Mouse (Mus musculus): ENCODE results near the gene Rasgrp3. TPM values are rescaled to one million over a fixed set of nuclear protein-coding genes. Genes with fewer than 3 reads are reported as not detected.
A peak's percentile ranks its signal among the peaks of the same experiment; 100 is the strongest.

The Rasgrp3 gene
- polyA plus RNA-seq (2014; fragmentation: Nextera tagmentation; extraction: Ambion mirVana): 5.3 and 6.3 TPM in 2 replicates

- Histone ChIP-seq H3K27me3 (replicated peaks; ENCODE audit: control insufficient read depth, insufficient read depth, low read length) (no peaks in the 10 kb centered on the region), H3K4me3 (ENCODE audit: low read depth, low read length) (no peak within 1 kb of the TSS), H3K9me3 (replicated peaks; ENCODE audit: control insufficient read depth, low read length) (no peaks in the 10 kb centered on the region), H3K4me1 (ENCODE audit: control insufficient read depth, insufficient read depth, low read length) (no peaks in the 10 kb centered on the region), H3K9ac (ENCODE audit: low read length) (no peak within 1 kb of the TSS), H3K27ac (ENCODE audit: low read depth, low read length) (no peak within 1 kb of the TSS), H3K36me3 (ENCODE audit: control insufficient read depth, insufficient read depth, low read length) (no peaks in the 10 kb centered on the region), H3K4me2 (ENCODE audit: low read length) (no peak within 1 kb of the TSS)
- WGBS: 64% methylated on average over 6 of the region's 6 CpGs
- no peak for ATAC-seq
- no peak for DNase-seq (ENCODE audit: low spot score)
Observed at GRCm38 (mm10) chr17:75435599-75435998, at the start of gene Rasgrp3. Gene Rasgrp3 (plus strand): TSS chr17:75435896.

GRCm38 (mm10) chr17:75388402-75388801 is 47.3 kb upstream of the Rasgrp3 start:
- no peaks in the 10 kb centered on the region for H3K27me3 ChIP-seq (replicated peaks; ENCODE audit: control insufficient read depth, insufficient read depth, low read length)
- no peak overlapping the region for H3K9ac ChIP-seq (ENCODE audit: low read length)
- DNase-seq (ENCODE audit: low spot score) (no peak), ATAC-seq (no peak)
- no peaks in the 10 kb centered on the region for H3K4me1 ChIP-seq (ENCODE audit: control insufficient read depth, insufficient read depth, low read length)
- H3K4me2 ChIP-seq (ENCODE audit: low read length): no peak overlapping the region
- 84% methylated on average over 4 of the region's 4 CpGs for WGBS
- no peak overlapping the region for H3K27ac ChIP-seq (ENCODE audit: low read depth, low read length)
- 0 out of 2 replicates have a peak, but pooled peaks cover 3% of the 10 kb centered on the region for H3K36me3 ChIP-seq (ENCODE audit: control insufficient read depth, insufficient read depth, low read length)
- no peak overlapping the region for H3K4me3 ChIP-seq (ENCODE audit: low read depth, low read length)
- H3K9me3 ChIP-seq (replicated peaks; ENCODE audit: control insufficient read depth, low read length): no peaks in the 10 kb centered on the region

GRCm38 (mm10) chr17:75390142-75390541 is 45.6 kb upstream of the Rasgrp3 start:
- Histone ChIP-seq H3K9me3 (replicated peaks; ENCODE audit: control insufficient read depth, low read length) (no peaks in the 10 kb centered on the region), H3K27ac (ENCODE audit: low read depth, low read length) (no peak overlapping the region), H3K4me2 (ENCODE audit: low read length) (no peak overlapping the region), H3K36me3 (ENCODE audit: control insufficient read depth, insufficient read depth, low read length) (0 out of 2 replicates have a peak, but pooled peaks cover 3% of the 10 kb centered on the region), H3K9ac (ENCODE audit: low read length) (no peak overlapping the region), H3K4me1 (ENCODE audit: control insufficient read depth, insufficient read depth, low read length) (no peaks in the 10 kb centered on the region), H3K4me3 (ENCODE audit: low read depth, low read length) (no peak overlapping the region), H3K27me3 (replicated peaks; ENCODE audit: control insufficient read depth, insufficient read depth, low read length) (no peaks in the 10 kb centered on the region)
- ATAC-seq (no peak), DNase-seq (ENCODE audit: low spot score) (no peak)
- WGBS: 86% methylated on average over 10 of the region's 10 CpGs

GRCm38 (mm10) chr17:75391429-75392192 is 44.1 kb upstream of the Rasgrp3 start:
- no peaks in the 10 kb centered on the region for H3K9me3 ChIP-seq (replicated peaks; ENCODE audit: control insufficient read depth, low read length)
- no peaks in the 10 kb centered on the region for H3K27me3 ChIP-seq (replicated peaks; ENCODE audit: control insufficient read depth, insufficient read depth, low read length)
- no peak for DNase-seq (ENCODE audit: low spot score)
- H3K36me3 ChIP-seq (ENCODE audit: control insufficient read depth, insufficient read depth, low read length): 0 out of 2 replicates have a peak, but pooled peaks cover 3% of the 10 kb centered on the region
- no peaks in the 10 kb centered on the region for H3K4me1 ChIP-seq (ENCODE audit: control insufficient read depth, insufficient read depth, low read length)
- H3K27ac ChIP-seq (ENCODE audit: low read depth, low read length): no peak overlapping the region
- no peak overlapping the region for H3K9ac ChIP-seq (ENCODE audit: low read length)
- 92% methylated on average over 6 of the region's 6 CpGs for WGBS
- H3K4me3 ChIP-seq (ENCODE audit: low read depth, low read length): no peak overlapping the region
- no peak overlapping the region for H3K4me2 ChIP-seq (ENCODE audit: low read length)
- no peak for ATAC-seq

GRCm38 (mm10) chr17:75406405-75406804 is 29.3 kb upstream of the Rasgrp3 start:
- H3K9me3 ChIP-seq (replicated peaks; ENCODE audit: control insufficient read depth, low read length): no peaks in the 10 kb centered on the region
- ATAC-seq (no peak), DNase-seq (ENCODE audit: low spot score) (peak; percentile 19)
- H3K4me1 ChIP-seq (ENCODE audit: control insufficient read depth, insufficient read depth, low read length): no peaks in the 10 kb centered on the region
- H3K27ac ChIP-seq (ENCODE audit: low read depth, low read length): no peak overlapping the region
- 42% methylated on average over 4 of the region's 4 CpGs for WGBS
- no peaks in the 10 kb centered on the region for H3K36me3 ChIP-seq (ENCODE audit: control insufficient read depth, insufficient read depth, low read length)
- no peak overlapping the region for H3K4me3 ChIP-seq (ENCODE audit: low read depth, low read length)
- H3K27me3 ChIP-seq (replicated peaks; ENCODE audit: control insufficient read depth, insufficient read depth, low read length): no peaks in the 10 kb centered on the region
- no peak overlapping the region for H3K9ac ChIP-seq (ENCODE audit: low read length)
- no peak overlapping the region for H3K4me2 ChIP-seq (ENCODE audit: low read length)

GRCm38 (mm10) chr17:75416861-75417260 is 18.8 kb upstream of the Rasgrp3 start:
- Histone ChIP-seq H3K4me3 (ENCODE audit: low read depth, low read length) (no peak overlapping the region), H3K9ac (ENCODE audit: low read length) (no peak overlapping the region), H3K4me1 (ENCODE audit: control insufficient read depth, insufficient read depth, low read length) (no peaks in the 10 kb centered on the region), H3K36me3 (ENCODE audit: control insufficient read depth, insufficient read depth, low read length) (no peaks in the 10 kb centered on the region), H3K27ac (ENCODE audit: low read depth, low read length) (no peak overlapping the region), H3K9me3 (replicated peaks; ENCODE audit: control insufficient read depth, low read length) (no peaks in the 10 kb centered on the region), H3K27me3 (replicated peaks; ENCODE audit: control insufficient read depth, insufficient read depth, low read length) (no peaks in the 10 kb centered on the region), H3K4me2 (ENCODE audit: low read length) (no peak overlapping the region)
- DNase-seq (ENCODE audit: low spot score) (no peak), ATAC-seq (no peak)
- WGBS: 84% methylated on average over 3 of the region's 3 CpGs

- ATAC-seq (no peak), DNase-seq (ENCODE audit: low spot score) (no peak)
- no peaks in the 10 kb centered on the region for H3K4me1 ChIP-seq (ENCODE audit: control insufficient read depth, insufficient read depth, low read length)
- no peak overlapping the region for H3K9ac ChIP-seq (ENCODE audit: low read length)
- no peaks in the 10 kb centered on the region for H3K36me3 ChIP-seq (ENCODE audit: control insufficient read depth, insufficient read depth, low read length)
- no peaks in the 10 kb centered on the region for H3K27me3 ChIP-seq (replicated peaks; ENCODE audit: control insufficient read depth, insufficient read depth, low read length)
- no peaks in the 10 kb centered on the region for H3K9me3 ChIP-seq (replicated peaks; ENCODE audit: control insufficient read depth, low read length)
- no peak overlapping the region for H3K4me3 ChIP-seq (ENCODE audit: low read depth, low read length)
- H3K4me2 ChIP-seq (ENCODE audit: low read length): no peak overlapping the region
- H3K27ac ChIP-seq (ENCODE audit: low read depth, low read length): no peak overlapping the region
- WGBS: 84% methylated on average over 2 of the region's 2 CpGs
Observed at GRCm38 (mm10) chr17:75434152-75434551, 1.5 kb upstream of the Rasgrp3 start.

- Histone ChIP-seq H3K4me3 (ENCODE audit: low read depth, low read length) (no peak overlapping the region), H3K27ac (ENCODE audit: low read depth, low read length) (no peak overlapping the region), H3K9me3 (replicated peaks; ENCODE audit: control insufficient read depth, low read length) (no peaks in the 10 kb centered on the region), H3K9ac (ENCODE audit: low read length) (no peak overlapping the region), H3K4me1 (ENCODE audit: control insufficient read depth, insufficient read depth, low read length) (no peaks in the 10 kb centered on the region), H3K27me3 (replicated peaks; ENCODE audit: control insufficient read depth, insufficient read depth, low read length) (no peaks in the 10 kb centered on the region), H3K36me3 (ENCODE audit: control insufficient read depth, insufficient read depth, low read length) (no peaks in the 10 kb centered on the region), H3K4me2 (ENCODE audit: low read length) (no peak overlapping the region)
- WGBS: 79% methylated on average over 3 of the region's 3 CpGs
- ATAC-seq (no peak), DNase-seq (ENCODE audit: low spot score) (no peak)
Observed at GRCm38 (mm10) chr17:75434871-75435270, 825 bp upstream of the Rasgrp3 start.

- no peak overlapping the region for H3K4me2 ChIP-seq (ENCODE audit: low read length)
- DNase-seq (ENCODE audit: low spot score) (no peak), ATAC-seq (no peak)
- WGBS: 81% methylated on average over 8 of the region's 8 CpGs
- H3K36me3 ChIP-seq (ENCODE audit: control insufficient read depth, insufficient read depth, low read length): no peaks in the 10 kb centered on the region
- H3K4me3 ChIP-seq (ENCODE audit: low read depth, low read length): no peak overlapping the region
- H3K9ac ChIP-seq (ENCODE audit: low read length): no peak overlapping the region
- no peaks in the 10 kb centered on the region for H3K4me1 ChIP-seq (ENCODE audit: control insufficient read depth, insufficient read depth, low read length)
- H3K9me3 ChIP-seq (replicated peaks; ENCODE audit: control insufficient read depth, low read length): no peaks in the 10 kb centered on the region
- H3K27me3 ChIP-seq (replicated peaks; ENCODE audit: control insufficient read depth, insufficient read depth, low read length): no peaks in the 10 kb centered on the region
- H3K27ac ChIP-seq (ENCODE audit: low read depth, low read length): no peak overlapping the region
Observed at GRCm38 (mm10) chr17:75436095-75436494, 399 bp downstream of the Rasgrp3 start.
